Mouse (Mus musculus): Measurements from ENCODE around the gene Dtx1. TPM values are rescaled to one million over a fixed set of nuclear protein-coding genes. Genes with fewer than 3 reads are reported as not detected.

Dtx1 gene
- total RNA-seq (2015; ENCODE audit: low replicate concordance): 7.5 TPM in 1 of 2 replicates, not detected in the other
- 0.39 and 0.61 TPM in 2 replicates for total RNA-seq (2017; ENCODE audit: low replicate concordance)

DNA sequence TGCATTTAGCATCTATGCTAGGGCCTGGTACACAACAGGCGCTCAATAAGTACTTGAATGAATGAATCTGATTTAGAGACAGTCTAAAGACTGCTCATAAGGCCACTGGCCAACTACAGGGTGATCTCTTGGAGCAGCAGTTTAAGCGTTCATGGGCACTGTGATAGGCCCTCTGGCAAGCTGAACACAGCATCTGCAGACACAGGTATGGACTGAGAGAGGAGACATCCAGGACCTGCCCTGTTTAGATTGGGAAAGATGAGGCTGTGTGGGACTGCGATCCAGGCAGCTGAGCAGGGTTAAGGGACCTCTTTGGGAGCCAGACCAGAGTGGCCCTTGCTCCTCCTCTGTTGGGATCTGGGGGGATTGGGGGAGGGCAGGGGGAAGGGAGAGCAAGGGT, at the start of gene Dtx1:
Gene Dtx1, minus strand, starts transcription at position 101 of the 400 bp plus-strand sequence.
- no peak for ATAC-seq (replicated peaks; ENCODE audit: low FRiP score, poor library complexity, severe bottlenecking)

DNA sequence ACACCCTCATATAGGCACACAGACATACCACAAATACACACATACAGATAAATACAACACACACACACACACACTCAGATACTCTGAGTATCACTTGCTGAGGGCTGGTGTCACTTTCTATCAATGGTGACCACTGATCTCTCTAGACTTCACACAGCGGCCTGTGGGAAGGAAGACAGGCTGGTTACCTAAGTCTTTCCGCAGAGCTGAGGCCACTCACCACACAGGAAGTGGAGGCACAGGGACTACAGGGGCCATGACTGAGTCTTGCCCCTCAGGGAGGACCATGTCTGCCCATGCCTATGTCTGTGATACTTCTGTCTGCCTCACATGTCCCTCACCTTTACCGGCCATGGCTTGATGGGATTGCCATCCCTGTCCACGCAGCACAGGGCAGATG, 42.5 kb upstream of the Dtx1 start:
- no peak for ATAC-seq (replicated peaks; ENCODE audit: low FRiP score, poor library complexity, severe bottlenecking)

DNA sequence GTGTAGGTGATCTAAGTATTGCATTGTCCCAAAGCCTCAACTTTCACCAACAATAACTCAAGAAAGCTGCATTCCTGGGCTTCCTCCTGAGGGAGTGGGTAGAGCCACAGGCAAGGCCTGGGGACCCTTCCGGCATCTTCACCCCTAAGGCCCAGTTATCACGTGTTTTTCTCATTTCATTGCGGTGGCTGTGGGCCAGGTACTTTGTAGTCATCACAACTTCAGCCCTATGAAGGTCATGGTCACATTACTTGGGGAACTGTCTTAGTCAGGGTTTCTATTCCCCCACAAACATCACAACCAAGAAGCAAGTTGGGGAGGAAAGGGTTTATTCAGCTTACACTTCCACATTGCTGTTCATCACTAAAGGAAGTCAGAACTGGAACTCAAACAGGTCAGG, 41.1 kb upstream of the Dtx1 start:
- no peak for ATAC-seq (replicated peaks; ENCODE audit: low FRiP score, poor library complexity, severe bottlenecking)

DNA sequence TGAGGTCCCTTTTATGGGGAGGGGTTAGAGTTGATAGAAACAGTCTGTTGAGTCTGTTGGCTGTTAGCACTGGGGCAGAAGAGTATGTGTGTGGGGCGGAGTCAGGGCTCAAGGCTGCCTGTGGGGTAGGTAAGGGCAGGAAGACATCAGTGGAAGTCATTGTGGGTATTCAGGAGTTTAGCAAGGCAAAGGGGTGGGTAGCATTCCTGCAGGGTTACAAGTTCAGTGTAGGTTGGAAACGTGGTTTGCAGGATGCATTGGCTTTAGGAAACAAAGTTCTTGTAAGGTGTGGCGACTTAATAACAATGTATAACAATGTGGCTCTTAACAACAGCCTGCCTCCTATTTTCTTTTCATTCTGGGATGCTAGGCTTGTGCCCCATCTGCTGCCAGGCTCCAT, 39.5 kb upstream of the Dtx1 start:
- ATAC-seq (replicated peaks; ENCODE audit: low FRiP score, poor library complexity, severe bottlenecking): no peak

DNA sequence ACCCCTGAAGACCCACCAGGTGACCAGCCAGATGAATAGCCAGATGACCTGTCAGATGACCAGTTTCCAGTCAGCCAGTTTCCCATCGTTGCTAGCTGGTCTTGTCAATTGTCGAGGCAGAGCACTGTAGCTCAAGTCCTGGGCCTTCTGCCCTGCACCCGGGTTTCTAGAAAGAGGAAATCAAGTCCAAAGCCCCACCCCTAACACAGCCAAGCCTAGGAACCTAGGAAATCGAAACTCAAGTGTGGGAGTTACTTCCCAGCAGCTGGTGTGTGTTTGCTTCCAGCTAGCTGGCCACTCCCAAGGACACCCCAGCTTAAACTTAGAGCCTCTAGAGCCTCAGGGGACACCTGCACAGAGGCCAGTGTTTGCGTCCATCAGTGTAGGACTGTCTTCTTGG, 38.0 kb upstream of the Dtx1 start, which contains the start of gene Oas2:
Gene Oas2, minus strand, starts transcription at position 166 of the 400 bp plus-strand sequence.
- no peak for ATAC-seq (replicated peaks; ENCODE audit: low FRiP score, poor library complexity, severe bottlenecking)

DNA sequence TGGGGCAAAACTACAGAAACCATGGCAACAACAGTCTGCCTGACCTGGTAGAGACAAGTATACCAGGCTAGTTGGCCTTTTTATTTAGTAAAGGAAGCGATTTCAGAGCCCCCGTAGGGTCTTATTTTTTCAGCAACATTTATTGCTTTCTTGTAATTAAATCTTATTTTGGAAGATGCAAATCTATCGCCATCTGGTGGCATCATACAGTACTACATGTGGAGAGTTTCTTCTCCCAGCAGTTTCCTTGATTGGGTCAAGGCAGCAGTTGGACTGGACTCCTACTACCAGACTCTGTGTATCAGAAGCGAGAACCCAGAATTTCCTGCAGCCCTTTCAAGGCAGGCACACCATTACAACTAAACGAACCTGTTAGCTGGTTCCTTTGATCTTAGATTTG, 34.7 kb upstream of the Dtx1 start:
- 0 out of 2 replicates have a peak, but pooled peaks have one; percentile 54 for ATAC-seq (replicated peaks; ENCODE audit: low FRiP score, poor library complexity, severe bottlenecking)

DNA sequence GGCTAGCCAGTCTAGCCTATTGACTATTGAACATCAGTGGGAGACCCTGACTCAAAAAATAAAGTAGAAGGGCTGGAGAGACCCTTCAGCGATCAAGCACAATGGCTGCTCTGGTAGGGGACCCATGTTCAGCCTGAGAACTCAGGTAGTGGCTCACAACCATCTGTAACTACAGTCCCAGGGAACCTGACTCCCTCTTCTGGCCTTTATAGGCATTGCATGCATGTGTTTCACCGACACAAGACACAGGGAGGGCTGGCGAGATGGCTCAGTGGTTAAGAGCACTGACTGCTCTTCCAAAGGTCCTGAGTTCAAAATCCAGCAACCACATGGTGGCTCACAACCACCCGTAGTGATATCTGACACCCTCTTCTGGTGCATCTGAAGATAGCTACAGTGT, 30.4 kb upstream of the Dtx1 start:
- ATAC-seq (replicated peaks; ENCODE audit: low FRiP score, poor library complexity, severe bottlenecking): peak; percentile 69; the same call in 1 of the 2 replicates

DNA sequence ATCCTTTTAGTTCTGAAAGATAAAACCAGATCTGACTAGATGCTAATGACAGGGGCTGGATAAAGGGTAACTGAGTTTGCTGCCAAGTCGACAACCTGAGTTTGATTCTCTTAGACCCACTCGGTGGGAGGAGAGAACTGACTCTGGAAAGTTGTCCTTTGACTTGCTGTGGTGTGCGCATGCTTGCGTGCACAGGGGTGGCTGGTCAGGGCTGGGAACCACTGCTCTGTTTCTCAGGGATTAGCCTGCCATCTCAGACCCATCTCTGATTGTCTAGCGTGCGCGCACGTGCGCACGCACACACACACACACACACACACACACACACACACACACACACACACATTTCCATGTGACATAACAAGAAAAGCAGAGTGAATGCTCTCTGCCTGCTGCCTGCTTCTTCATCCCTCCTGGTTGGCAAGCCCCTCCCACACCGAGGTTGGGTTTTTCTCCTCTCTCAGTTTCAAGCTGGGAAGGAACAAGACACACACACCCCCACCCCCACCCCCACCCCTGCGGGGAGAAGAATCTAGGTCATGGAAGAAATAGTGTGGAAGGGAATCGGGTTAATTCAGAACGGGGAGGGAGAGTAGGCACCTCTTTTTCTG, 22.8 kb upstream of the Dtx1 start:
- no peak for ATAC-seq (replicated peaks; ENCODE audit: low FRiP score, poor library complexity, severe bottlenecking)

DNA sequence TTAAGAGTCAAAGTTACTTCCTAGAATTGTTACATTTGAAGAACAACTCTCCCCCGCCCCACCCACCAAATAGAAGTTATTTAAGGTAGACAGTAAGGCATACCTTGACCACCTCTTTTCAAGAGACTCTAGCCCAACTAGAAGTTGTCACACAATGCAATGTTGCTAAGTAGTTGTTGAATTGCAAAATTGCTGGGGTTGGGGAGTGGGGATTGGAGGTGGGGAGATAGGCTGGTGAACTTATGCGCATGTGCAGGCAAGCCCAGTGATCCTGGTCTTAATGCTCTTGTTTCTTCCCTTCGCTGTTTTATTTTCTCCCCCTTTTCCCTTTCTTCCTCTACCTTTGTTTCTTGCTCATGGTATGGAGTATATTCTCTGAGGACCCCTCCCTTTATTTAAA, 22.0 kb upstream of the Dtx1 start:
- ATAC-seq (replicated peaks; ENCODE audit: low FRiP score, poor library complexity, severe bottlenecking): no peak

DNA sequence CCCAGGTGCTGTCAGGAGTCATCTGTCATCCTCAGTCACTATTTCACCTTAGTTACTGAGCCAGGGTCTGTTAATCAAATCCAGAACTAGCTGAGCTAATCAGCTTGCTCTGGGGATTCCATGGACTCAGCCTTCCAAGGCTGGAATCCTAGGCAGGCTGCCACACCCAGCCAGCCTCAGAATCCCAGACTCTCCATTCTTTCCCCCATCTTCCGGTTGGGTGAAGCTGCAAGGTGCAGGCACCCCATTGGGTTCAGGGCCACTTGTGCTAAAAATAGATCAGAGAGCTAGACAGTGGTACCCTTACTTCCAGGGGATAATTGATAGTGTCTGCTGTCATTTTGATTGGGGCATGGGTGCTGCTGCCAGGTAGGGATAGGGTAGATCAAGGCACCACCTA, 21.0 kb upstream of the Dtx1 start:
- ATAC-seq (replicated peaks; ENCODE audit: low FRiP score, poor library complexity, severe bottlenecking): no peak

DNA sequence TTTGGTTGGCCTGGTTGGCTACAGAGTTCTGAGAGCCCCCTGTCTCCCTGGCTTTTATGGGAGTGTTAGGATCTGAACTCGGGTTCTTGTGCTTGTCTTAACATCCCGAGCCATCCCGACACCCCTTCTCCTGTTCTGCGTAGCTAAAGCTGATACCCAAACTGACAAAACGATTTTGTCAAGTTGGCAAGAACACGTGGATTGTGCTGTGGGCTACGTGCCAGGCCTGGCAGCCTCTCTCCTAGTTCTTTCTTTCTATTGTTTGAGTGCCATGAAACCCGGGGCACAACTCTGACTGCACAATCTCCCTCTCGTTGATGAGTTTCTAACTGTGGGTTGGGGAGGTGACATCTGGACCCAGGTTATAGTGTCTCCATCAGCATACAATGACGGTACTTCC, 17.6 kb upstream of the Dtx1 start:
- no peak for ATAC-seq (replicated peaks; ENCODE audit: low FRiP score, poor library complexity, severe bottlenecking)

DNA sequence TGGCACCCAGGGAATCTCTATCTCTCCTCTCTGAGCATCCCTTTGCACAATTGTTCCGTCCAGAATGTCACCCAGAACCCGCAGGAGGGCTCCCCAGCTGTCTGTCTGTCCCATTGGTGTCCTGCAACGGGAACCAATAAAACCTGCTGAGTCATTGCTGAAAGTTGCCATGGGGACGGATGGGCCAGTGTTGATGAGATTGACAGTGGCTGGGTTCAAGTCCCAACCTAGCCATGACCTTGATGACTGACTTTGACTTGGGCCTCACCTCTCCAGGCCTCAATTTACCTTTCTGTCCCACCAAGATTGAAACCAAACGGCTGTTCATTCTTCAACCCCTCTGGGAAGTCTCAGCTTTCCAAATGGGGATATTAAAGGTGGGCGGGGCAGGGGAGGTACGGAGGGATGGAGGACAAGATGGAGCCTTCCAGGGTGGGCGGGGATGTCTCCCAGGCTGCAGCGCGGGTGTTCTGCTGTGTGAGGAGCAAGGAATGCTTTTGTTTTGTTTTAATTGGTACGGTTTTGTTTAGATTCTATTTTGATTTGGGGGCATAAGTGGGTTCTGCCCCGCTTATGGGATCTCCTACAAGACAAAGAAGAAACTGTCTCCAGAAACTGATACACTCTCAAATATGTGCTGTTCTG, 14.2 kb upstream of the Dtx1 start:
- no peak for ATAC-seq (replicated peaks; ENCODE audit: low FRiP score, poor library complexity, severe bottlenecking)

DNA sequence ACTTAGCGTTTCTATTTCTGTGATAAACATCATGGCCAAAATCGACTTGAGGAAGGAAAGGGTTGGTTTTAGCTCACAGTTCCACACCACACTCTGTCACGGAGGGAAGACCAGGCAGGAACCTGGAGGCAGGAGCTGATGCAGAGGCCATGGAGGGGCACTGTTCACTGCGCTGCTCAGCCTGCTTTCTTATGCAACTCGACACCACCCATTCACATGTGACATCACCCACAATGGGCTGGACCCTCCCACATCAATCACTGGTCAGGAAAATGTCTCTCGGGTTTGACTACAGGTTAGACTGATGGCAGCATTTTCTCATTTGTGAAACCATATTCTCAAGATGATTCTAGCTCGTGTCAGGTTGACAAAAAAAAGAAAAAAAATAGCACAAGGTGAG, 9.3 kb upstream of the Dtx1 start:
- no peak for ATAC-seq (replicated peaks; ENCODE audit: low FRiP score, poor library complexity, severe bottlenecking)

DNA sequence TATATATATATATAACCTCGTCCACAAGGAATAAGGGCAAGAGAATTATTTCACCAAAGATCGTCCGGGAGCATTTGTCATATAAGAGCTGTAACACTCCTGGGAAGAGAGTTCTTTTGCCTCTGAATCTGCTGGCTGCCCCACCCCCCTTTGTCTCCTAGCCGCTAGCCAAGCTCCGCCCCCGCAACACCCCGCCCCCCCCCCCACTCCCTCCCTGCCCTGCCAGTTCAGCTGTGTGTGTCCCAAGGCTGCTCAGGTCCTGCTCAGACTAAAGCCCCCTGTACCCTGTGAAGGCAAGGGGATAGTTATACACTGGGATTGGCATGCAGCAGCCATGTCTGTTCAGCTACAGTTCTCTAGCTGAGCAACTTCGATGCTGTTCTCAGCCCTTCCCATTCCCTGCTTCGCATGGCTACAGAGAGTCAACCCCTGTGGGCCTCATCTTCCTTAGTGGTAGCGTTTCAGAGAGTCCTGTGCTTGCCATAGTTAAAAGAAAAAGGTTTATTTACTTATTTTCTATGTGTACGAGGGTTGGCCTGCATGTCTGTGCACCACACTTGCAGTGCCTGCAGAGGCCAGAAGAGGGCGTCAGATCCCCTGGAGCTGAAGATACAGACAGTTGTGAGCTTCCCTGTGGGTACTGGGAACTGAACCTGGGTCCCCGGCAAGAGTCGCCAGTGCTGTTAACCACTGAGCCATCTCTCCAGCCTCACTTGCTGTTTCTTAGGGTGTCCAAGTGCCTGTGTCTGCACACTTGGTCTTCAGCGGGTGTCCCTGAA, 7.1 kb upstream of the Dtx1 start:
- ATAC-seq (replicated peaks; ENCODE audit: low FRiP score, poor library complexity, severe bottlenecking): no peak

DNA sequence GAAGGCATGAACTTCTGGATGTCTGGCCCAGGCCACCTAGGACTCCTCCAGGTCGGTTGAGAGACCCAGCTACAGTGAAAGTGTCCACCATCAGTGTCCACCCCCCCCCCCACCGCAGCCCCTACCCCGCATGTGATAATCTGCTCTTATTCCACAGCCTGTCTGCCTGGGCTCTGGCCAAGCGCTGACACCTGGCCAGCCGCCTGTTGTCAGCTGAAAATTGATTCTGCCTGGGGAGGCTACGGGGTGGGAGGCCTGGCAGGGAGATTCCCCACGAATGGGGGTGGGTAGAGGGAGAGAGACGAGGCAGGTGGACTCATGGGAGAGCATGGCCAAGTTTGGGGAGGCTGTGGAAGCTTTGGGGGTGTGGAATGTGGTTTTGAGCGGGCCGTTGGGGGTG, 5.4 kb upstream of the Dtx1 start:
- ATAC-seq (replicated peaks; ENCODE audit: low FRiP score, poor library complexity, severe bottlenecking): no peak

DNA sequence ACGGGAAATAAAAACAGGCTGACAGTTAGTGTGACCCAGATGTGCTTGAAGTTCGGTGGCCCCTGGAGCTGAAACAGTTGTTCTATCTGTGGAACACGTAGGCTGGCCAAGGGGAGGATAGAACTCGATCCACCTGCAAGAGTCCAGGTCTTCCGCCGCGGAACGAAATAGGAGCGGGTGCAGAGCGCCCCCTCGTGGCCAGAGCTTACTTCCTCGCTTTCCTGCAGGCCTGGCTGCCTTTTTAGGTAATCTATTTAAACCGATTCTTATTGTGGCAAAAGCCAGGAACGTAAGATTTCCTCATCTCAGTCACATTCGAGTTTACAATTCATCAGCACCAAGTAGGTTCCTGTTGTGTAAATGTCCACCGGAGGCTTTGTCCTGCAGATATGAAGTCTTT, 2.6 kb upstream of the Dtx1 start:
- ATAC-seq (replicated peaks; ENCODE audit: low FRiP score, poor library complexity, severe bottlenecking): no peak

DNA sequence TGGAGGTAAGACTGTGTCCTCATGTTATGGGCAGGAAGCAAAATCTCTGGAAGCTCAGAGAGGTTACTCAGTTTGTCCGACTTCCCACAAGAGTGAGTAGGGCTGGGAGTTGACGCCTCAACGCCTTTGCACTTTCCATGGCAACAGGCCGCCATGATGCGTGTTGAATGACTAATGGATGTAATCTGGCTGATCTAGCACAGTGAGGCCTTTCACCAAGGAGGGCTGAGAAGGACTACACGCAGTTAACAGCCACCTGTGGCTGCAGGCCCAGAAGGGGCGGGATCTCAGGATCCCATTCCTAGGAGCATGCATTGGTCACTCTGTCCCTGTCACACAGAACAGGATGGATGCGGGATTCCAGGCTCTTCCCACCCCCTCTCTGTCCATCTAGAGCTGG, 994 bp upstream of the Dtx1 start:
- no peak for ATAC-seq (replicated peaks; ENCODE audit: low FRiP score, poor library complexity, severe bottlenecking)

DNA sequence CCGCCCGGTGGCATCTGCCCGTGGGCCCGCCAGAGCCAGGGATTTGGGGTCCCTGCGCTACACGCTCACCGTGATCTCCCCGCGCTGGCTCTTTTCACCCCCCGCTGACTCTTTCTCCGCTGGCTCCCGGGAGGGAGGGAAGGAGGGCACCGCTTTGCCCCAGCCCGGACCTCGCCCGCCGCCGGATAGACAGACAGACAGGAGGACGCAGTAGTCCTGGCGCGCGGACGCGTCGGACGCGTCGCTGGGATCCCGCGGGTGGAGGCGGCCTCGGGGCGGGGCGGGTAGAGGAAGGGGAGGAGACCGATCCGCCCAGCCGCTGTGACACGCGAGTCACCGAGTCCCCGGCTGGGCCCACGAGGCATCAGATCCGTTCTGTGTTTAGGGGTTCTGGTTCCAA, 311 bp downstream of the Dtx1 start:
- no peak for ATAC-seq (replicated peaks; ENCODE audit: low FRiP score, poor library complexity, severe bottlenecking)

DNA sequence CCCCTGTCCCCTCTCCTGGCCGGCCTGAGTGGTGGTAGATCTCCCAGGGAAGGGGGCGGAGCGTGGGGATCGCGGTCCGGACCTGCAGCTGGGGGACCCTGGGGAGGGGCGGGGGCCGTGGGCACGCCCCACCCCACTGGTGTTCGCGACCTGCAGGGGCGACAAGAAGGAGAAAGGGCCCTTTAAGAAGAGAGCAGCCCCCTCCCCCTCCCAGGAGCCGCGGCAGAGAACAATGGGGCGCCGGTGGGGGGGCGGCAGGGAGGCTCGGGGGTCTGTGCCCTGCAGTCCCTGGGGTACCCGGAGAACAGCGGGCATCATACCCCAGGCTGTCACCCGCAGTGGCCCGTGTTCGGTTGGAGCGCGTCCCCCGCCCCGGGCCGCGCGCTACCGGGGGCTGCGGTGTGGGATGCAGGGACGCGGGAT, 890 bp downstream of the Dtx1 start:
- ATAC-seq (replicated peaks; ENCODE audit: low FRiP score, poor library complexity, severe bottlenecking): no peak

DNA sequence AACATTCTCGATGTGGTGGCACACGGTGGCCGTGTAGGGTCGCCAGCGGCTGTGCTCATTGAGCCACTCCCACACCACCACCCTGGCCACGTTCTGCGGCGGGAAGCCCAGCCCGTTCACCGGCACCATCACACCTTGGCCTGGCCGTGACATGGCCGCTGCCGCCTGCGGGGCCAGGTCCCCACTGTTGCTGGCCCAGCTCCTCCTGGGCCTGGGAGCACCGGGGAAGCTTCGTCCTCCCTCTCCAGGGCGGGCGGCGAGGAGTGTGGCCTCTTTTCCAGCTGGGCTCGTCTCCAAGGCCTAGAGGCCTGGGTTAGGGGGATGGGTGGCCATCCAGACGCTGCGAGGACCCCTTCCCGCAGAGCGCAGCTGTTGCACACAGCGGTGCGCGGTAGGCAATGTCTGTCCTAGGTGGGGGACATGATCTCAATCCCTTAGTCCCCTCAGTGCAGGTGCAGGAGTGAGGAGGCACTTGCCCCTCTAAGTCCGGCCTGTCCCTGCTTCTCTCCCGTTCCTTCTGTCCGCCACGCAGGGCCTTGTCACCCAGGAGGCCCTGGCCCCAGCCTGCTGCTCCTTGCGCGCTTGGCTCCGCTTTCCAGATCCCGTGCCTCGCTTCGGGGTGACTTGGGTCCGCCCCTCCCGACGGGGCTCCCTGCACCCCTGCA, 1.4 kb downstream of the Dtx1 start:
- ATAC-seq (replicated peaks; ENCODE audit: low FRiP score, poor library complexity, severe bottlenecking): no peak

Data from erythroid progenitor cell, adult 5-6 weeks (primary cell).